Mouse (Mus musculus): ENCODE data around the gene Robo4. TPM values are rescaled to one million over a fixed set of nuclear protein-coding genes. Genes with fewer than 3 reads are reported as not detected.
A peak's percentile ranks its signal among the peaks of the same experiment; 100 is the strongest.

Gene Robo4
- 6.6 and 7.7 TPM in 2 replicates for polyA plus RNA-seq (2016; fragmentation: Nextera tagmentation; extraction: Ambion mirVana)

DNA sequence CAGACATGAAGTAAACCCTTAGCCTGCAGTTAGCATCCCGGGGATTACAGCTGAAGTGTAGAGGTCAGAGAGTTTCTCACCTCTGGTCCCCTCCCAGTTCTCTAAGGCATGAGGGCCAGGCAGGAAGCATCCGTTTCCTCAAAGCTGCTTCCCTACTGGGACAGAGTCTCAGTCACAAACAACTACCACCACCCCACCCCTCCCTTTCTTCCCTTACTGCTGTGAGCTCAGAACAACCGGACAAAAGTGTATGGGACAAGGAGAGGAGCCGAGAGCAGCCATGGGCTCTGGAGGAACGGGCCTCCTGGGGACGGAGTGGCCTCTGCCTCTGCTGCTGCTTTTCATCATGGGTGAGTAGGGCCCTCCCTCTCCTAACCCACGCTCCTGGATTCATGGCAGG lies at the start of gene Robo4:
Robo4 (plus strand) TSS at position 96 of the 400 bp plus-strand sequence.
- Histone ChIP-seq H3K4me3 (0 out of 2 replicates have a peak within 1 kb of the TSS, but pooled peaks have one; percentile 5), H3K27me3 (ENCODE audit: insufficient read depth, poor library complexity, severe bottlenecking) (peaks cover 25% of the 10 kb centered on the region), H3K36me3 (no peaks in the 10 kb centered on the region), H3K9me3 (no peaks in the 10 kb centered on the region), H3K4me1 (replicated peaks) (peaks cover 4% of the 10 kb centered on the region; the same call in 1 of the 2 replicates), H3K27ac (peak within 1 kb of the TSS; percentile 53; the same call in 1 of the 2 replicates)
- WGBS: 16% methylated on average over 7 of the region's 7 CpGs
- no peak for DNase-seq (ENCODE audit: low spot score)

DNA sequence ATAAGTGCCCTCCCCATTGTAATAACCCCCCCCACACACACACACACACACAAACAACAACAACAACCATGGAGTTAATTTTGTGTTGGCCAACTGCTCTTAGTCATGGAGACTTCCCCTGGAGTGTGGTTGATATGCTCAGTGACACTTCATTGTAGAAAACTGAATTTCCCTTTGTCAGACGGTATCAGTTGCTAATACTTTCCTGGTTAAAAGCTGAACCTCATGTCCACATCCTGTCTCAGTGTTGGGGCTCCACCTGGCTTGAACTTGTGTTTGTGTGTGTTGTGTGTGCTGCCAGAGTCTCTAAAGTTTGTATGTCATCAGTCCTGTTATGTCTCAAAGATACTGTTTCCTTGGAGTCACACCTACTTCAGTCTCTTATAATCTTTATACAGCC lies 47.2 kb upstream of the Robo4 start:
- Histone ChIP-seq H3K4me1 (replicated peaks) (peaks cover 11% of the 10 kb centered on the region), H3K36me3 (no peaks in the 10 kb centered on the region), H3K4me3 (no peak overlapping the region), H3K9me3 (no peaks in the 10 kb centered on the region), H3K27me3 (ENCODE audit: insufficient read depth, poor library complexity, severe bottlenecking) (no peaks in the 10 kb centered on the region), H3K27ac (no peak overlapping the region)
- 76% methylated on average over 1 of the region's 1 CpGs for WGBS
- no peak for DNase-seq (ENCODE audit: low spot score)

DNA sequence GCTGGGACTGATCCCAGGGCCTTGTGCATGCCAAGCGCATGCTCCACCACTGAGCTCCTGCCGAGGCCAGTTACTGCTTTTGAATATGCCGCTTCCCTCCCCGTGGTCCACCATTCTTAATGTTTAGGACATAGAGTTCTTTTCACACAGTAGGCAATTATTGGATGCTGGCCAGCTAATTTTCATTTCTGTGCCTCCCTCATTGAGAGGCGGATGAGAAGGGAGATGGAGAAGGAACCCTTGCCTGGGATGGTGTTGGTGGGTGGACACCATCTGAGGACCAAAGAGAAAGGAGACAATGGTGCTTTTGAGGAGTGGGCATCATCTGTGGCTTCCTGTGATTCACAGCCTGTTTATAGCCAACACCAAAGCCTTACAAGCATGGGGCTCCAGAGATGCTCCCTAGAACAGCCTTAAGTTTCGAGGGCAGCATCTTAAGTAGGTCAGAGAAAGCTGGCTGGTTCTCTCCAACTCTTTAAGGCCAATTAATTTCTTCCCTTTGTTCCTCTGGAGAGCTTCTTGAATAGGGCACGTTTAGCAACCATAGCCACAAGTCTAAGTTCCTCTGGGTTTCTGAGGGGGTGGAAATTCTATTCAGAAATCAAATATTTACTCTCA lies 42.9 kb upstream of the Robo4 start:
- no peak overlapping the region for H3K4me3 ChIP-seq
- no peaks in the 10 kb centered on the region for H3K9me3 ChIP-seq
- peak overlapping the region; percentile 85 for H3K27ac ChIP-seq
- no peak for DNase-seq (ENCODE audit: low spot score)
- H3K36me3 ChIP-seq: no peaks in the 10 kb centered on the region
- H3K4me1 ChIP-seq (replicated peaks): peaks cover 25% of the 10 kb centered on the region
- H3K27me3 ChIP-seq (ENCODE audit: insufficient read depth, poor library complexity, severe bottlenecking): no peaks in the 10 kb centered on the region
- WGBS: 72% methylated on average over 7 of the region's 7 CpGs

DNA sequence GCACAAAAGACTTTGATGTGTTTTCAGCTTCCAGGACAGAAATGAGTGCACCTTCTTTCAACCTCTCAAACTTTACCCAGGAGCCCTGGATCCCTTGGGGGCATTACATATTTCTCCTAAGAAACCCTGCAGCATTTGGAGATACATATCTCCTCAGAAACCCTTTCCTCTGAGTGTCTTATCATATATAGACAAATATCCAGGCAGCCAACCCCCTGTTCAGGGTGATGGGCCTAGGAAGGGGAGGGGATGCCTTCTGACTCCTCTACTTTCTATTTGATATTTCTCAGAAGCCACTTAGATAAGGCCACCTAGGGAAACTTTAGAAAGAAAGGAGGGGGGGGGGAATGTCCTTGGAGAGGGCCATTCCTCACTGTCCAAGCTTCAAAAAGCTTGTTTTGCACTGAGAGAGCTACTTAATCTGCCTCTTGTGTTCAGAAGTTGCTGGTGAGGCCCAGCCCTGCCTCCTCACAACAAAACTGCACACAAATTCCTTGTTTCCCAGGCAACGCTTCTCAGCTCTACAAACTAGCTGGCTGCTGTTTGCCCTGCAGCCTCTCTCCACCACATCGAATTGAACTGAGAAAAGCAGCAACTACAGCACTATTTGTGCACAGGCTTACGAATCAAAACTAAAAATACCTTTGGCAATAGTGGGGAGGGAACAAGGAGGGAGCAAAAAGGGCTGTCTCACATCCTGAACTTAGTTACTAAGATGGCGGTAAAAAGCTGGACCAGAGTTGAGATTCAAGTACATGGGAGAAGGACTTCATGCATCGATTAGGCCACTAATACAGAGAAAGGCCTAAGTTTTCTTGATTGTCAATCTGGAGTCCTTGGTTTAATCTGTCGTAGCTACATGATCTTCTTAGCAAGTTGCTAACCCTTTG lies 42.1 kb upstream of the Robo4 start:
- H3K4me1 ChIP-seq (replicated peaks): peaks cover 29% of the 10 kb centered on the region
- H3K27ac ChIP-seq: peak overlapping the region; percentile 85
- H3K27me3 ChIP-seq (ENCODE audit: insufficient read depth, poor library complexity, severe bottlenecking): no peaks in the 10 kb centered on the region
- DNase-seq (ENCODE audit: low spot score): peak; percentile 77
- no peaks in the 10 kb centered on the region for H3K36me3 ChIP-seq
- peak overlapping the region; percentile 13; the same call in 1 of the 2 replicates for H3K4me3 ChIP-seq
- H3K9me3 ChIP-seq: no peaks in the 10 kb centered on the region
- WGBS: 31% methylated on average over 6 of the region's 6 CpGs

DNA sequence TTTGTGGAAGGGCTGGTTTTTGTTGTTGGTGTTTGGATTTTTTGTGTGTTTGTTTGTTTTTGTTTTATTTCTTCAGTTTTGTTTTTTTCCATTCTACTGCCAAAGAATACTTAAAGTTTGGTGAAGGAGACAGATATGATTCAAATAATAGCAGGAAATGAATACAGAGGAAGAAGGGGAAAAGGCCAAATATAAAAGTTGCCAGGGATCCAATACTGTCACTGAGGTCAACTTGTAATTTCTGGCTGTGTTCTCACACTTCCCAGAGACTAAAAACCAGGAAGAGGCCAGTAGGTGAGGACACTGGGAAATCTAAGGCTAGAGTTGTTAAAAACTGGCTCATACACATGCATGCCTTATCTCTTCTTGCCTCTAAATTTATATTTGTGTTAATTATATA lies 39.6 kb upstream of the Robo4 start:
- Histone ChIP-seq H3K4me3 (no peak overlapping the region), H3K4me1 (replicated peaks) (peaks cover 29% of the 10 kb centered on the region), H3K27ac (no peak overlapping the region), H3K36me3 (no peaks in the 10 kb centered on the region), H3K9me3 (no peaks in the 10 kb centered on the region), H3K27me3 (ENCODE audit: insufficient read depth, poor library complexity, severe bottlenecking) (no peaks in the 10 kb centered on the region)
- DNase-seq (ENCODE audit: low spot score): no peak

DNA sequence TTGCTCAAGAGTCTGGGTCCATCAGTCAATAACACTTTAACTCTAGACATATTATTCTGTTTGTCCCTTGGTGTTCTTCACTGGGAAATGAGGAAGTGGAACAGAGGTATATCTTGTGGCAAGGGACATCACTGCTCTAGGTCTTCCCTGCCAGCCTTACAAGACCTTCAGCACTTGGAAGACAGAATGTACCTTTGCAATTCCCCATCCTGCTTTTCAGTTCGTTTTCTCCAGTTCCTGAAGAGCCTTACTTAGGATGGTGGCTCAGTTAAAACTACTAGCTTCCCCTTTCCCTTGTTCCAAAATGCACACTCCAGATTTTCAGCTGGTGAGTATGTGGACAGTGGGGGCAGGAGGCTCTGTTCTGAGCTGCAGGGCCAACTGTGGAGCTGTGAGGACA lies 38.8 kb upstream of the Robo4 start:
- H3K27ac ChIP-seq: no peak overlapping the region
- no peaks in the 10 kb centered on the region for H3K36me3 ChIP-seq
- no peaks in the 10 kb centered on the region for H3K9me3 ChIP-seq
- peaks cover 29% of the 10 kb centered on the region for H3K4me1 ChIP-seq (replicated peaks)
- no peaks in the 10 kb centered on the region for H3K27me3 ChIP-seq (ENCODE audit: insufficient read depth, poor library complexity, severe bottlenecking)
- H3K4me3 ChIP-seq: no peak overlapping the region
- 68% methylated on average over 1 of the region's 1 CpGs for WGBS
- DNase-seq (ENCODE audit: low spot score): no peak

DNA sequence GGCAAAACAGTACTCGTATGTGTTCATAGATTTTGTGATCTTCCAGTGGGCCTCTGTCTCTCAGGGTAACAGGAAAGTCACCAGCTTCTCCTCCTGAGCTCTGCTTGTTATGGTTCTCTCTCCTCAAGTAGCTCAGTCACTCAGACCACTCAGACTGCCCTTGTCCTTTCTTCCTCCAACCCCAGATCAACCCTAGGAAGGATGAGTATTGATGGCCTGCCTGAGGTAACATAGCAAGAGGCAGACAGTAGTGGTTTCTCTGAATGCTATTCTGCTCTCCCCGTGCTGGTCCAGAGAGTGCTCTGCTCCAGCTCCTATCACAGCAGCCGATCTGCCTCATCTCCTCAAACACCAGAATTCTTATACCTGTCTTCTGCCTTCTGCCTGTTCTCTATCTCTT lies 38.1 kb upstream of the Robo4 start:
- DNase-seq (ENCODE audit: low spot score): no peak
- no peaks in the 10 kb centered on the region for H3K36me3 ChIP-seq
- no peak overlapping the region for H3K4me3 ChIP-seq
- WGBS: 65% methylated on average over 3 of the region's 3 CpGs
- peaks cover 27% of the 10 kb centered on the region for H3K4me1 ChIP-seq (replicated peaks)
- no peak overlapping the region for H3K27ac ChIP-seq
- no peaks in the 10 kb centered on the region for H3K9me3 ChIP-seq
- no peaks in the 10 kb centered on the region for H3K27me3 ChIP-seq (ENCODE audit: insufficient read depth, poor library complexity, severe bottlenecking)

DNA sequence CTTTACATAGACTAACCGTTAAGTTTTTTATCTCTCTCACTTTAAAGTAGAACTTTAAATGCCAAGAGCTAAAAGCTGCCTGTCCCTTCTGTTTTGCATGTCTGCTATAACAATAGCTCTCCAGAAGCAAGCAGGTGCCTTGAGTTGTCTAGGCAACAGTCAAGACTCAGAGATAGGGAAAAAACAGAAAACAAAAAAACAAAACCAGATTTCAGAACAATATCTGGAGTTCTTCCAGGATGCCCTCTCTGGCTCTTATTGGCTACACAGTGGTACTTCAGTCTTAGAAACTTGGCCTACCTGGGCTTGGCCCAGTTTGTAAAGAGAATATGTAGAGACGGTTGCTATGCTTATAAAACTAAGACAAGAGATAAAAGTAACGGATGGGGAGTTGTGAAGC lies 37.3 kb upstream of the Robo4 start:
- Histone ChIP-seq H3K9me3 (no peaks in the 10 kb centered on the region), H3K36me3 (no peaks in the 10 kb centered on the region), H3K27me3 (ENCODE audit: insufficient read depth, poor library complexity, severe bottlenecking) (no peaks in the 10 kb centered on the region), H3K4me1 (replicated peaks) (peaks cover 18% of the 10 kb centered on the region), H3K27ac (no peak overlapping the region), H3K4me3 (no peak overlapping the region)
- WGBS: 69% methylated on average over 3 of the region's 3 CpGs
- no peak for DNase-seq (ENCODE audit: low spot score)

DNA sequence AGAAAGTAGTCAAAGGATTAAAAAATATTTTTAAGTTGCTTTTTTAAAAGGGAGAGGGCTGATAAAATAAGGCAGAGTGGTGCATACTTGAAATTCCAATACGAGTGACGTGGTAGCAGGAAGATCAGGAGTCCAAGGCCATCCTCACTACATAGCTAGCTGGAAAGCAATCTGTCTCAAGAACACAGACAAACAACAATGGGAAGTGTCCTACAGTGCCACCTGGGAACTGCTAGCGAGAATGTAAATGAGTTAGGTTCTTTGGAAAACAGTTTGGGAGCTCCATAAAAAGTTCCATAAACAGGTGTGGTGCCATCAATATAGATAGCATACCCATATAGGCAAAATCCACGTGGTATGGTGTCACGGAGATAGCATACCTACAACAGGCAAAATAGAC lies 36.0 kb upstream of the Robo4 start:
- DNase-seq (ENCODE audit: low spot score): no peak
- Histone ChIP-seq H3K36me3 (no peaks in the 10 kb centered on the region), H3K9me3 (no peaks in the 10 kb centered on the region), H3K4me1 (replicated peaks) (peaks cover 5% of the 10 kb centered on the region), H3K27me3 (ENCODE audit: insufficient read depth, poor library complexity, severe bottlenecking) (no peaks in the 10 kb centered on the region), H3K4me3 (no peak overlapping the region), H3K27ac (no peak overlapping the region)
- WGBS: 74% methylated on average over 5 of the region's 5 CpGs

DNA sequence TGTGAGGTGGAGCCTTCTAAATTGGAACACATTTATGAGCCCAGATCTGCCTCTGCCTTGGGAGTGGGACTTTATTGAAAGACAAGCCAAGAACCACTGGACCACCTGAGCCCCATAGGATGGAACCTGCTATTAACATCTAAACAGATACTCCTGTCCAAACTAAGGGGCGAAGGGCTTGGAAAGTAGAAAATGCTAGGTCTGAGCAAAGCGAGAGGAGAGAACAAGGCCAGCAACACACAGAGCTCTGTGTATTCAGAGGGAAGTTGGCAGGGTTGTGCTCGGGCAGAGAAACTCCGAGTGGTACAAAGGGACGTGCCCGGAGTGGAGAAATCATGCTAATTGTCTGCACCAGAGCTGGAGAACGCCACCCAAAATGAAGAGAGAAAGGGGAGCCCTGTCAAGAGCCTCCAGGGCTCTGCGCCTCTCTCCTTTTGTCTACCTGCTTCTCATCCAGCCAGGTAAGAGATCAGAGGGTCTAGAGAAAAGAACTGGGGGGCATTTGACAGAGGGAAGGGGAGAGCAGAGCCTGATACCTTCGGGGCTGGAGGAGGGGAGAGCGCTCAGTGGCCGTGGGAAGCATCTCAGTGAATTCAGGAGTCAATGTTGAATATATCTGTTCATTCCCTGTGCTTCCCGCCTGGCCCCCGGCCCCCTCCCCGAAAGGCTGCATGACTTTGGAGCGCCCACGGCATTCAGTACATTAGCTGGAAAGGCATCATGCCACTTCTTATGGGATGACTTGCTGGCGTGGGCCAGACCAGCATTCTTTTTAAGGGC lies 34.2 kb upstream of the Robo4 start, which contains the start of gene Hepacam:
Hepacam (plus strand) TSS at position 51 of the 780 bp plus-strand sequence.
- H3K9me3 ChIP-seq: no peaks in the 10 kb centered on the region
- H3K27ac ChIP-seq: no peak within 1 kb of the TSS
- no peaks in the 10 kb centered on the region for H3K36me3 ChIP-seq
- H3K27me3 ChIP-seq (ENCODE audit: insufficient read depth, poor library complexity, severe bottlenecking): no peaks in the 10 kb centered on the region
- WGBS: 87% methylated on average over 17 of the region's 17 CpGs
- H3K4me1 ChIP-seq (replicated peaks): peaks cover 3% of the 10 kb centered on the region; the same call in 1 of the 2 replicates
- no peak within 1 kb of the TSS for H3K4me3 ChIP-seq
- no peak for DNase-seq (ENCODE audit: low spot score)

DNA sequence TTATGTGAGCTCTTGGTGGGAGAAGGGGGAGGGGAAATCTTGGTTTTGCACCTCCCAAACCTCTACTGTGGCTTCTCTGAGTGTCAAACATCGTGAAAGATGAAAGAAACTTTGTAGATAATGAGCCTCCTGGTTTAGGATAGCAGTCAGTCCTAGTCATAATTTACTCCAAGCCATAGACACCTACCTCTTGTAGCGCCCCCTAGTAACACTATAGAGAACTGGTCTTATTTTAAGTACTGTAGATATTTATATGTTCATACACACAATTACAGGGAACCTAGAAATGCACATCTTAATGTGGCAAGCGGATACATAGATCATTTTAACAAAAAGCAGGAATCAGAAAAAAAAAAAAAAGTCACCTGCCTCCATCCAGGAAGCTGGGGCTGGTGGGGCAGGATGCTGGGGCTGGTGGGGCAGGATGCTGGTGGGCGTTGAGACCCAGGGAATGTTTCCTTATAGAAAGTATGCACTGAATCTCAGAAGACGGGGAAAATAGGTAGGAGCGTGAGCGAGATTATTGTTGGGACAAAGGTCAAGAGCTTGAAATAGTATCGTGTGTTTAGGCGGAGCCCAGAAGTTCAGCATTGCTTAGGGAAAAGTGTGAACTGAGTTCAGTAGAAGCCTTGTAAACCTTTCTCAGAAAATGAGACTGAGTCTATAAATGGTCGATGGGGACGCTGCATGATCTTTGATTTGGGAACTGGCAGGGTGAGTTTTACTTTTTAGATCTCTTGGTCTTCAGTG lies 33.4 kb upstream of the Robo4 start:
- Histone ChIP-seq H3K27ac (no peak overlapping the region), H3K4me3 (no peak overlapping the region), H3K4me1 (replicated peaks) (peaks cover 3% of the 10 kb centered on the region; the same call in 1 of the 2 replicates), H3K9me3 (no peaks in the 10 kb centered on the region), H3K27me3 (ENCODE audit: insufficient read depth, poor library complexity, severe bottlenecking) (no peaks in the 10 kb centered on the region), H3K36me3 (no peaks in the 10 kb centered on the region)
- DNase-seq (ENCODE audit: low spot score): no peak
- 84% methylated on average over 11 of the region's 11 CpGs for WGBS

DNA sequence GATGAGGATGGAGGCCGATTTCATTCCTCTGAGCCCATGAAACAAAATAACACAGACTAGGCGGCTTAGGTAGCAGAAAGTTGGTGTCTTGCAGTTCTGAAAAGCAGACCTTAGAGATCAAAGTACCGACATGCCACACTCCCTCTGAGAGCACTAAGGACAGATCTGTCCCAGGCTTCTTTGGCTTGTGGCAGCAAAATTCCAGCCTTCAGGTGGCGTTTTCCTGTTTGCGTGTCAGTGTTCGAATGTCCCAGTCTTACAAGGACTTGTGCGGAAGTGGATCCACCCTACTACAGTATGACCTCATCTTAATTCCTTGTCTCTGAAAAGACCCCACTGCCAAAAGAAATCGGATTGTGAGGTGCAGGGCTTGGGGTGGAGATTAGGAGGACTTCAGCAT lies 32.8 kb upstream of the Robo4 start:
- 81% methylated on average over 8 of the region's 8 CpGs for whole genome bisulfite sequencing
- Histone ChIP-seq H3K27me3 (ENCODE audit: insufficient read depth, poor library complexity, severe bottlenecking) (no peaks in the 10 kb centered on the region), H3K4me1 (replicated peaks) (peaks cover 3% of the 10 kb centered on the region; the same call in 1 of the 2 replicates), H3K4me3 (no peak overlapping the region), H3K36me3 (no peaks in the 10 kb centered on the region), H3K9me3 (no peaks in the 10 kb centered on the region), H3K27ac (no peak overlapping the region)
- no peak for DNase-seq (ENCODE audit: low spot score)

Data from hindbrain, embryonic 10.5 days (tissue).